16 mouse cellular contexts compared by ENCODE assay signal in the genomic region with DNA sequence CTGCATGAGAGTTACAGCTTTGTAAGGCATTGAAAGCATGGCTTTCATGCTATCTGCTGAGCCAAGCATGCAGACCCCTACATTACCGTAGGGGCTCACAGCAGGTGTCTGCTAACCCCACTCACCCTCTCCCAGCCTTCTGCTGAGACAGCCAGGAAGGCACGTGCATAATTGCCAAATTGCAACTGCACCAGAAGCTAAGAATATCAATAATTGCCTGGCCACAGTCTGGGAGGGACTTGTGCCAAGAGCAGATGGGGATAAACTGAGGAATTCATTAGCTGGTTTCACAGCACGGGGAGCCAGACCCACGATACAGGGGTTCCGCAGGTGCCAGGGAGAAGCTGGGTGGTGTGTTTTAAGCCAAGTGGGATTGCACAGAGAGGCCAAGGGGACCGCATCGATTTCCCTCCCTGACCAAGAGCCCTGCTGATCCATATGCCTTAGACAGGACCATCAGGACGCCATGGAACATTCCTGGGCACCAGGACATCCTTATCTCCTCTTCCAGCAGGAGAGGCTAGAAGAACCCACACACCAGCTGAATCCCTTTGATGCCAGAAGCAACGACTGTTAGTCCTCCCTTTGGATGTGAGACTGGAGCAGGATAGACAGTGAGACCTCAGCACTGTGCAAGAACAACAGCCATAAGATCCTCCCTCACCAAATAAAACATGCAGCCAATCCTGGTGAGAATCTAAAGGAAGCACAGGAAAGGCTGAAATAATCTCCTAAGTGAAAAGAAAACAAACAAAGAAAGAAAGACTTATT.
DNase-seq lines count a peak whose midpoint lies in the region; ATAC-seq and TF ChIP-seq lines count a peak whose summit lies in the region.
"Had no signal": no experiment of that assay in that cellular context is flagged by ENCODE, and none has a peak within 500 bp of the region (broad histone marks: within the 10 kb centered on the region; RNA-seq: fewer than 3 reads in every experiment).

No protein-coding gene starts in this region.

- no peaks in the 10 kb centered on the region for H3K36me3 ChIP-seq in neural tube, embryonic 14.5 days (ENCODE audit: control insufficient read depth, insufficient read depth, low read length)
- no peaks in the 10 kb centered on the region for H3K36me3 ChIP-seq in neural tube, embryonic 15.5 days
- H3K36me3 ChIP-seq in forebrain, postnatal 0 days (ENCODE audit: insufficient read depth): no peaks in the 10 kb centered on the region
- H3K36me3 ChIP-seq in midbrain, postnatal 0 days (ENCODE audit: insufficient read depth, low read length): no peaks in the 10 kb centered on the region
- H3K36me3 ChIP-seq: heart, embryonic 12.5 days; limb, embryonic 12.5 days; liver, embryonic 15.5 days had no signal

- H3K4me3 ChIP-seq in neural tube, embryonic 14.5 days (ENCODE audit: low read depth, low read length): no peak overlapping the region
- no peak overlapping the region for H3K4me3 ChIP-seq in neural tube, embryonic 15.5 days (replicated peaks)
- H3K4me3 ChIP-seq in forebrain, postnatal 0 days (ENCODE audit: low read depth, low read length): no peak overlapping the region
- no peak overlapping the region for H3K4me3 ChIP-seq in midbrain, postnatal 0 days (ENCODE audit: low read depth, low read length)
- H3K4me3 ChIP-seq: heart, embryonic 12.5 days; limb, embryonic 12.5 days; liver, embryonic 15.5 days had no signal

- WGBS in neural tube, embryonic 14.5 days: 44% methylated on average over 9 of the region's 9 CpGs
- 42% methylated on average over 9 of the region's 9 CpGs for WGBS in neural tube, embryonic 15.5 days
- WGBS in forebrain, postnatal 0 days: 14% methylated on average over 9 of the region's 9 CpGs
- 33% methylated on average over 9 of the region's 9 CpGs for WGBS in midbrain, postnatal 0 days

- H3K27me3 ChIP-seq in neural tube, embryonic 14.5 days (ENCODE audit: control insufficient read depth, insufficient read depth, low read length): no peaks in the 10 kb centered on the region
- H3K27me3 ChIP-seq in neural tube, embryonic 15.5 days (replicated peaks): no peaks in the 10 kb centered on the region
- no peaks in the 10 kb centered on the region for H3K27me3 ChIP-seq in forebrain, postnatal 0 days (ENCODE audit: insufficient read depth, low read length)
- no peaks in the 10 kb centered on the region for H3K27me3 ChIP-seq in midbrain, postnatal 0 days (ENCODE audit: insufficient read depth, low read length)
- H3K27me3 ChIP-seq: heart, embryonic 12.5 days; limb, embryonic 12.5 days; liver, embryonic 15.5 days had no signal

- no peak overlapping the region for H3K4me2 ChIP-seq in neural tube, embryonic 14.5 days (ENCODE audit: low read depth, low read length)
- H3K4me2 ChIP-seq in neural tube, embryonic 15.5 days: no peak overlapping the region
- H3K4me2 ChIP-seq in forebrain, postnatal 0 days (ENCODE audit: low read depth): no peak overlapping the region
- H3K4me2 ChIP-seq in midbrain, postnatal 0 days (ENCODE audit: low read depth, low read length, poor library complexity, severe bottlenecking): no peak overlapping the region
- H3K4me2 ChIP-seq: heart, embryonic 12.5 days; limb, embryonic 12.5 days; liver, embryonic 15.5 days had no signal

- no peaks in the 10 kb centered on the region for H3K9me3 ChIP-seq in neural tube, embryonic 14.5 days (ENCODE audit: control insufficient read depth, low read length)
- no peaks in the 10 kb centered on the region for H3K9me3 ChIP-seq in neural tube, embryonic 15.5 days (replicated peaks)
- no peaks in the 10 kb centered on the region for H3K9me3 ChIP-seq in forebrain, postnatal 0 days (ENCODE audit: low read length)
- no peaks in the 10 kb centered on the region for H3K9me3 ChIP-seq in midbrain, postnatal 0 days (ENCODE audit: low read length)
- H3K9me3 ChIP-seq: limb, embryonic 12.5 days; liver, embryonic 15.5 days had no signal

- TF ChIP-seq CTCF in forebrain, postnatal 0 days (IDR thresholded peaks at IDR 0.05; ENCODE audit: low read depth): no peak
- TF ChIP-seq CTCF in midbrain, postnatal 0 days (IDR thresholded peaks at IDR 0.05): no peak

- H3K4me1 ChIP-seq in neural tube, embryonic 14.5 days (ENCODE audit: control insufficient read depth, insufficient read depth, low read length): no peaks in the 10 kb centered on the region
- H3K4me1 ChIP-seq in neural tube, embryonic 15.5 days: peaks cover 10% of the 10 kb centered on the region
- H3K4me1 ChIP-seq in forebrain, postnatal 0 days (ENCODE audit: insufficient read depth): peaks cover 15% of the 10 kb centered on the region
- 0 out of 2 replicates have a peak, but pooled peaks cover 6% of the 10 kb centered on the region for H3K4me1 ChIP-seq in midbrain, postnatal 0 days (ENCODE audit: insufficient read depth, low read length)
- H3K4me1 ChIP-seq: liver, embryonic 15.5 days had no signal

- no peak for DNase-seq in frontal cortex, postnatal 14 days (ENCODE audit: low spot score in 2 of 2)
- peak; percentile 80 for DNase-seq in forebrain, postnatal 0 days
- DNase-seq in midbrain, postnatal 0 days (ENCODE audit: low spot score): peak; percentile 17
- DNase-seq in thymus, postnatal 25 days: no peak
- DNase-seq in left cerebral cortex, adult 9 months (ENCODE audit: low spot score in 2 of 2): no peak
- DNase-seq: cerebellum, postnatal 25 days; gastrocnemius, postnatal 25 days; heart, postnatal 4 days; kidney, adult 18-20 months had no signal

- peak; percentile 41 for ATAC-seq in frontal cortex, adult (ENCODE audit: low TSS enrichment)
- ATAC-seq in neural tube, embryonic 14.5 days (ENCODE audit: low read depth): no peak
- no peak for ATAC-seq in neural tube, embryonic 15.5 days (ENCODE audit: low FRiP score)
- ATAC-seq in forebrain, postnatal 0 days: peak; percentile 84
- no peak for ATAC-seq in midbrain, postnatal 0 days (ENCODE audit: low FRiP score)

- 0 out of 2 replicates have a peak overlapping the region, but pooled peaks have one; percentile 4 for H3K27ac ChIP-seq in neural tube, embryonic 14.5 days (ENCODE audit: low read depth, low read length)
- H3K27ac ChIP-seq in neural tube, embryonic 15.5 days (replicated peaks): no peak overlapping the region
- H3K27ac ChIP-seq in forebrain, postnatal 0 days (ENCODE audit: low read depth, low read length): peak overlapping the region; percentile 59
- H3K27ac ChIP-seq in midbrain, postnatal 0 days (ENCODE audit: low read depth, low read length): no peak overlapping the region
- H3K27ac ChIP-seq: limb, embryonic 12.5 days; liver, embryonic 15.5 days; macrophage had no signal

- H3K9ac ChIP-seq in neural tube, embryonic 14.5 days (replicated peaks; ENCODE audit: low read depth, low read length): no peak overlapping the region
- H3K9ac ChIP-seq in neural tube, embryonic 15.5 days (replicated peaks): no peak overlapping the region
- H3K9ac ChIP-seq in forebrain, postnatal 0 days: no peak overlapping the region
- H3K9ac ChIP-seq in midbrain, postnatal 0 days (replicated peaks; ENCODE audit: low read length, poor library complexity, severe bottlenecking): no peak overlapping the region
- H3K9ac ChIP-seq: heart, embryonic 12.5 days; limb, embryonic 12.5 days; liver, embryonic 15.5 days had no signal

Comparison
In these comparisons a context has a peak if more than half of its experiments do, and no peak if none do; other contexts are left out.
1. H3K27ac ChIP-seq: peak in neural tube, embryonic 14.5 days (single experiment) and forebrain, postnatal 0 days (single experiment); none in neural tube, embryonic 15.5 days (single experiment) and midbrain, postnatal 0 days (single experiment).
2. ATAC-seq: peak in frontal cortex, adult (single experiment) and forebrain, postnatal 0 days (single experiment); none in neural tube, embryonic 14.5 days (single experiment), neural tube, embryonic 15.5 days (single experiment) and midbrain, postnatal 0 days (single experiment).
3. DNase-seq: peak in forebrain, postnatal 0 days (single experiment) and midbrain, postnatal 0 days (single experiment); none in frontal cortex, postnatal 14 days (0 of 2), thymus, postnatal 25 days (single experiment) and left cerebral cortex, adult 9 months (0 of 2).